Mouse (Mus musculus) stomach, embryonic 16.5 days (tissue): ENCODE results near the gene Pmp22. TPM values are rescaled to one million over a fixed set of nuclear protein-coding genes. Genes with fewer than 3 reads are reported as not detected.

Source experiments
- ATAC-seq: fragments of 200-750 bp; cut with Nextera tagmentation; 2 replicates; pipeline ENCODE4 v1.8.0; 2017; ENCODE audit warnings: moderate number of reproducible peaks, moderate TSS enrichment; ENCODE audit not compliant: insufficient read depth, low FRiP score
- H3K27ac ChIP-seq: fragments of 300-500 bp; sonication (generic); 2 replicates; pipeline ENCODE4 v1.5.1; 2014; ENCODE audit warnings: low read length
- H3K27me3 ChIP-seq: fragments of 300-500 bp; sonication (generic); 2 replicates; pipeline ENCODE4 v1.6.1; 2014; ENCODE audit warnings: low read length, control low read depth, mixed read lengths; ENCODE audit not compliant: control insufficient read depth, insufficient read depth
- H3K36me3 ChIP-seq: fragments of 300-500 bp; sonication (generic); 2 replicates; pipeline ENCODE4 v1.6.1; 2014; ENCODE audit warnings: low read length; ENCODE audit not compliant: control insufficient read depth, insufficient read depth
- H3K4me1 ChIP-seq: fragments of 300-500 bp; sonication (generic); 2 replicates; pipeline ENCODE4 v1.6.1; 2014; ENCODE audit warnings: low read length, control low read depth, mixed read lengths; ENCODE audit not compliant: control insufficient read depth, insufficient read depth
- H3K4me2 ChIP-seq: fragments of 300-500 bp; sonication (generic); 2 replicates; pipeline ENCODE4 v1.6.1; 2014; ENCODE audit warnings: low read depth, low read length, mixed read lengths
- H3K4me3 ChIP-seq: fragments of 300-500 bp; sonication (generic); replicated peaks from 2 replicates; pipeline ENCODE4 v1.5.1; 2014; ENCODE audit warnings: mild to moderate bottlenecking, low read length
- H3K9ac ChIP-seq: fragments of 300-500 bp; sonication (generic); 2 replicates; pipeline ENCODE4 v1.6.1; 2014; ENCODE audit warnings: low read length
- H3K9me3 ChIP-seq: fragments of 300-500 bp; sonication (generic); replicated peaks from 2 replicates; pipeline ENCODE4 v1.6.1; 2016; ENCODE audit warnings: low read length, control low read depth; ENCODE audit not compliant: control insufficient read depth
- WGBS: fragments of 180-500 bp; shearing (Covaris S2); extraction: QIAGEN DNeasy Blood & Tissue Kit; methylation state at CpG from one replicate; pipeline ENCODE4 v1.1.7; 2014; 5-methylcytosine and 5-hydroxymethylcytosine counted together
- polyA plus RNA-seq: library from polyadenylated mRNA; unstranded; fragments of >200 nt; fragmentation: Nextera tagmentation; extraction: Ambion mirVana; gene quantifications from 2 replicates; pipeline ENCODE4 v1.2.1, GENCODE M21; 2015

Pmp22 gene
- polyA plus RNA-seq: 200 and 221 TPM in 2 replicates

DNA sequence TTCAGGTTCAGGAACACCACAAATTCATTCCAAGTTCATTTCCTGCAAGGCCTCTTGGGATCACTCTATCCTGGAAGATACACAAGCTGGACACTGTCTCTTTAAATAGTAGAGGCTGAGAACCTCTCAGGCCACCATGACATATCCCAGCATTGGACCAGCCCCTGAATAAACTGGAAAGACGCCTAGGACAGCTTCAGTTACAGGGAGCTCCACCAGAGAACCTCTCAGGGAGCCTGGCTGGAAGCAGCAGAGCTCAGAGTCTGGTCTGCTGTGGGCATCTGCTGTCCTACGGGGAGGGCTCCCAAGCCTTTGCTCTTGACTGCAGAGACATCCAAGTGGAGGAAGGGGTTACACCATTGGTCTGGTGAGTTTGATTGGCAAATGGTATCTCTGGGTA, at the start of gene Pmp22:
Gene Pmp22 (plus strand): TSS at position 199 of the 400 bp plus-strand sequence.
- Histone ChIP-seq H3K9me3 (no peaks in the 10 kb centered on the region), H3K27ac (peak within 1 kb of the TSS; percentile 54), H3K4me3 (peak within 1 kb of the TSS; percentile 65), H3K4me1 (peaks cover 13% of the 10 kb centered on the region), H3K27me3 (peaks cover 2% of the 10 kb centered on the region; the same call in 1 of the 2 replicates), H3K36me3 (no peaks in the 10 kb centered on the region), H3K4me2 (peak within 1 kb of the TSS; percentile 63), H3K9ac (peak within 1 kb of the TSS; percentile 40)
- WGBS: 46% methylated on average over 2 of the region's 2 CpGs
- ATAC-seq: no peak

DNA sequence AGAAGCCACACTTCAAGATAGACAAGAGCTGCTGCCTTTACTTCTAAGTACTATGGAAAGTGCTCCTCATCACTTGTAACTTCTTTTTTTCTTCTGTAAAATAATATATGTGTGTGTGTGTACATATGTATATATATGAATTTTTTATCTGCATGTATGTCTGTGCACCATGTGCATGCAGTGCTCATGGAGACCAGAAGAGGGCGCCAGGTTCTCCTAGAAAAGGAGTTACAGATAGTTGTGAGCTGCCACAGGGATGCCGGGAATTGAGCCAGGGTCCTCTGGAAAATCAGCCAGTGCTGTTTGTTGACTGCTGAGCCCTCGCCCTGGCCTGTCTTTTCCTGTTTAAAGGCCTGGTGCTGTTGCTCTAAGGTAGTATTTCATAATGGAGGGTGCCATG, 44.2 kb upstream of the Pmp22 start:
- no peaks in the 10 kb centered on the region for H3K9me3 ChIP-seq
- H3K4me3 ChIP-seq: no peak overlapping the region
- H3K9ac ChIP-seq: no peak overlapping the region
- H3K27ac ChIP-seq: no peak overlapping the region
- H3K36me3 ChIP-seq: no peaks in the 10 kb centered on the region
- H3K27me3 ChIP-seq: no peaks in the 10 kb centered on the region
- no peak overlapping the region for H3K4me2 ChIP-seq
- no peaks in the 10 kb centered on the region for H3K4me1 ChIP-seq
- WGBS: 79% methylated on average over 3 of the region's 3 CpGs
- no peak for ATAC-seq

DNA sequence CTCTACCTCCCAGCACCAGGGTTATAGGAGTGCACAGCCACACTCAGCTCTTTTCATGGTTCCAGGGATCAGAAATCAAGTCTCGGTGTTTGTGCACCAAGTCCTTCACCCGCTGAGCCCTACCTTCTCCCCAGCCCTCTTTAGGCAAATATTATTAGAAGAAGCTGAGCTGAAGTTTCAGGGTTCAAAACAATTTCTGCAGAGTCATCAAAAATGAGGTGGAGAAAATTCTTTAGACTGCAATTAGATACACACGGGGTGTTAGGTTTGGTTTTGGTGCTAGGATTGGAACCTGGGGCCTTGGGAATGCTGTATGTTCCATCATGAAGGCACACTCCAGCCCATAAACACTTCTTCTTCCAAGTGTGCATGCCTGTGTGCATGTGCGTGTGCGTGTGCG, 40.1 kb upstream of the Pmp22 start:
- no peak for ATAC-seq
- Histone ChIP-seq H3K36me3 (no peaks in the 10 kb centered on the region), H3K27ac (no peak overlapping the region)

DNA sequence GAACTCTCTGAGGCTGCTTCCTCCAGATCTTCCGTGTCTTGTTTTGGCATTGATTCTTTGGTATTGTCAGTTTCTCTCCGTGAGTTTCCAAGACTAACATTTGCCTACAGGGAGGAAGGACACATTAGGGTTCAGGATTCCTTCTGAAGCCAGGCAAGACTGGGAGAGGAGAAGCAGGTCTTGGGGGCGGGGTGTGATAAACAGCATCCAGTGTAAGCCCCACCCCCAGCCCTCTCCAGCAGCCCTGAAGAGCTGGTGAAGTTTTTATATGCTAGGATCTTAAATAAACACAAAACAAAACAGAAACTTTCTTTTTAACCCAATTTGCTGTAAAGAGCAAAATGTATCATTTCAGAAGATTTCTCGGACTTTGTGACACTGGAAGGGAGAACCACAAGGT, 38.6 kb upstream of the Pmp22 start:
- ATAC-seq: no peak
- 25% methylated on average over 4 of the region's 4 CpGs for WGBS
- H3K9ac ChIP-seq: no peak overlapping the region
- no peaks in the 10 kb centered on the region for H3K4me1 ChIP-seq
- no peak overlapping the region for H3K4me3 ChIP-seq
- no peaks in the 10 kb centered on the region for H3K27me3 ChIP-seq
- H3K9me3 ChIP-seq: no peaks in the 10 kb centered on the region
- H3K36me3 ChIP-seq: no peaks in the 10 kb centered on the region
- H3K4me2 ChIP-seq: peak overlapping the region; percentile 20; the same call in 1 of the 2 replicates
- no peak overlapping the region for H3K27ac ChIP-seq

More for the DNA sequence above, 40.1 kb upstream of the Pmp22 start:
- Histone ChIP-seq H3K4me3 (no peak overlapping the region), H3K4me1 (no peaks in the 10 kb centered on the region), H3K27me3 (no peaks in the 10 kb centered on the region), H3K9ac (no peak overlapping the region), H3K9me3 (no peaks in the 10 kb centered on the region), H3K4me2 (no peak overlapping the region)
- WGBS: 88% methylated on average over 6 of the region's 6 CpGs

DNA sequence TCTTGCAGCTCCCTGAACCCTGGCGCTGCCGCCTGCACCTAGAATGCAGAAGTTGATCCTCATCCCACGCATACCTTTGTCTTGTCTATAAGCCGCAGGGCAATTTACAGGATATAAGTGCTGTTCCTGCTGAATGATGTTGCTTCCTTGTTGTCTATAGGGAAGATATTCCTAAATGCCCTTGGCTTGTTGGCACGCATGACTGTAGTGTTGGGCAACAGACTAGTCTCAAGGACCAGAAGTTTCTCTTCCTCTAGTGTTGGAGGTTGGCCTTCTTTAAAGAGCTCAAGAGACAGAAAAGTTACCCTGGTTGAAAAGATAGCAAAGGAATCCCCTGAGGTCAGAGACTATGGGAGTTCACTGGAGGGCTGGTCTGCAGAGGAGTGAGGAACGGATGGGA, 37.8 kb upstream of the Pmp22 start:
- no peak for ATAC-seq
- WGBS: 86% methylated on average over 6 of the region's 6 CpGs
- no peak overlapping the region for H3K27ac ChIP-seq
- no peaks in the 10 kb centered on the region for H3K9me3 ChIP-seq
- no peaks in the 10 kb centered on the region for H3K4me1 ChIP-seq
- H3K27me3 ChIP-seq: no peaks in the 10 kb centered on the region
- no peak overlapping the region for H3K4me3 ChIP-seq
- H3K36me3 ChIP-seq: no peaks in the 10 kb centered on the region
- H3K9ac ChIP-seq: no peak overlapping the region
- H3K4me2 ChIP-seq: no peak overlapping the region

DNA sequence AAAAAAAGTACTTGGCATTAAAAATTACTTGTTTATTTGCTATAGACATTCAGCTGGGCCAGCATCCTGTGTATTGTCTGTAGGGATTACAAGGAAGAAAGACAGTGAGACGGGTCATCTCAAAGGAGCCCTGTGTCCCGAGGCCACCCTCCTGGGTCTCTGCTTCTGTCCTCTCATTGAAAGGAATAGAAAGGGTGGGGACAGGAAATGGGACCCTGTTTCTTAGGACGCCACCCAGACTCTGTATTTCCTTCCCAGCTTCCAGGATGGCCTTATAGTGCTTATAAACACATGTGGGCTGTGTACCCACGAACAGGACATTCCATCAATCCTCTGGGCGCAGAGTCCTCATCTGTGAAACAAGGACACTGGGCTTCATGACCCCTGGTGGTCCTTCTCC, 36.5 kb upstream of the Pmp22 start:
- no peaks in the 10 kb centered on the region for H3K9me3 ChIP-seq
- H3K27ac ChIP-seq: no peak overlapping the region
- H3K9ac ChIP-seq: no peak overlapping the region
- no peak overlapping the region for H3K4me2 ChIP-seq
- H3K4me1 ChIP-seq: no peaks in the 10 kb centered on the region
- 62% methylated on average over 5 of the region's 5 CpGs for WGBS
- H3K4me3 ChIP-seq: no peak overlapping the region
- no peaks in the 10 kb centered on the region for H3K27me3 ChIP-seq
- H3K36me3 ChIP-seq: no peaks in the 10 kb centered on the region
- ATAC-seq: no peak

DNA sequence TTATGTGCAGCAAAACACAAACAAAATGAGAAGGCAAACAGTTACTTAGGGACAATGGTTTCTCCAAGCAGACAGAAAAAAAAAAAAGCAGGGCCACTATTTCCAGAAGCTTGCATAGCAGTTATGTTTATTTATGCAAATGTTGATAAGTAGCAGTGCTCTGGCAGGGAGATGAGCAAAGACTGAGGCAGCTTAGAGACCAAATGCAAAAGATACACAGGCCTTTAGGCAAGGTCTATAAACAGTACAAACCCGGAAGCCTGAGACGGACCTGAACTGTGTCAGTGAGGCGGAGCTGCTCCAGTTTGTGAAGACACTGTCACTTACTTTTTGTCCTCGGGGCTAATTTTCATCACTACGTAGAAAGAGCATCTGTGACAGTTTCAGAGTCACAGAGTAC, 35.2 kb upstream of the Pmp22 start:
- H3K4me1 ChIP-seq: no peaks in the 10 kb centered on the region
- no peak overlapping the region for H3K4me3 ChIP-seq
- no peak for ATAC-seq
- no peak overlapping the region for H3K4me2 ChIP-seq
- H3K9me3 ChIP-seq: no peaks in the 10 kb centered on the region
- no peaks in the 10 kb centered on the region for H3K27me3 ChIP-seq
- 0 out of 2 replicates have a peak overlapping the region, but pooled peaks have one; percentile 39 for H3K27ac ChIP-seq
- WGBS: 62% methylated on average over 5 of the region's 5 CpGs
- no peaks in the 10 kb centered on the region for H3K36me3 ChIP-seq
- no peak overlapping the region for H3K9ac ChIP-seq

DNA sequence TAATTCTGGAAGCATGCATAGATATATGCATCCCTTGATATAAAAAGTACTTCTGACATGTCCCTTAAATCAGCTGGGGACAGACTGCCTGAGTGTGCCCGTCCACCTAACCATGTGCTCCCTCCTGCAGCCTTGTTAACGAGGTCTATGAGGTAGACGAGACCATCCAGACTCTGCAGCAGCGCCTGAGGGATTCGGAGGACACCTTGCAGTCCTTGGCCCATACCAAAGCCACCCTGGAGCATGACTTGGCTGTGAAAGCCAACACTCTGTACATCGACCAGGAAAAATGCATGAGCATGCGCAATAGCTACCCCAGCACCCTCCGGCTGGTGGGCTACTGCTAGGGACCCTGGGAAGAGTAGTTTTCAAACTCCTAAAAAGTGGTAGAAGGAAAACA, 34.3 kb upstream of the Pmp22 start:
- WGBS: 89% methylated on average over 8 of the region's 8 CpGs
- no peak overlapping the region for H3K4me3 ChIP-seq
- no peak overlapping the region for H3K9ac ChIP-seq
- no peaks in the 10 kb centered on the region for H3K36me3 ChIP-seq
- no peak for ATAC-seq
- H3K27me3 ChIP-seq: no peaks in the 10 kb centered on the region
- H3K4me1 ChIP-seq: no peaks in the 10 kb centered on the region
- no peak overlapping the region for H3K27ac ChIP-seq
- H3K9me3 ChIP-seq: no peaks in the 10 kb centered on the region
- H3K4me2 ChIP-seq: no peak overlapping the region

DNA sequence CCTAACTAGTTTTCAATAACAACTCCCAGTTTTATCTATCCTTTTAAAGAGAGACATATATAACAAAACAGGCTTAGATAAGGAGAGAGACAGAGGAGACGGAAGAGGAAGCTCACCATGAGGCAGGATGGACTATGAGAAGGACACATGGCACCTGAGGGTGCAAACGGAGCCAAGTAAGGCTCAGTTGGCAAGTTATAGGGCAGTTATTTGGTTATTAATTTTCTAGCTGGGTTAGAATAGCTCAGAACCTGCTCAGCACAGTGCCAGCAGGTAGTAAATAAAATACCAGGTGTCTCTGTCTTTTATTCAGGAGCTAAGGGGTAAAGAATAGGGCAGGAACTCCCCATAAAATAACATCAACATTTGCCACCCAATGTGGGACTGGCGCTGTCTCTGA, 30.8 kb upstream of the Pmp22 start:
- no peak overlapping the region for H3K4me3 ChIP-seq
- no peak for ATAC-seq
- no peaks in the 10 kb centered on the region for H3K36me3 ChIP-seq
- H3K27me3 ChIP-seq: no peaks in the 10 kb centered on the region
- H3K27ac ChIP-seq: no peak overlapping the region
- WGBS: 79% methylated on average over 3 of the region's 3 CpGs
- H3K9me3 ChIP-seq: no peaks in the 10 kb centered on the region
- H3K4me1 ChIP-seq: no peaks in the 10 kb centered on the region
- H3K9ac ChIP-seq: no peak overlapping the region
- H3K4me2 ChIP-seq: no peak overlapping the region

DNA sequence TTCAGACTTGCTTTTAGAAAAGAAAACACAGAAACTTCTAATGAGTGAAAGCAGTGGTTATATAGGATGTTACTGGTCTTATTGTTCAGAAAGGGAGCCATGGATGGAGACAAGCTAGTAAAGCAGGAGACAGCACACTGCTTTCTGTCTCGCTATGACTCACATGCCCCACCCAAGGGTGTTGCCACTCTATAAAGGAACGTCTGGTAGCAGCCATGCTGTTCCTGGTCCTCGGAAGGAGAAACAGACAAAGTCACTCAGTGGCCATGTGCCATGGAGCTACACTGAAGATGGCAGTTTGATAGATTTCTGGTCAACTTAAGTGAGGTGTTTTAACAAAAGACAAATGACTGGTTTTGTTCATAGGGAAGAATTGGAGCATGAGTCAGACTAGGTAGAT, 29.4 kb upstream of the Pmp22 start:
- no peak for ATAC-seq
- H3K9me3 ChIP-seq: no peaks in the 10 kb centered on the region
- no peaks in the 10 kb centered on the region for H3K36me3 ChIP-seq
- no peak overlapping the region for H3K4me3 ChIP-seq
- WGBS: 61% methylated on average over 3 of the region's 3 CpGs
- H3K27me3 ChIP-seq: no peaks in the 10 kb centered on the region
- H3K9ac ChIP-seq: no peak overlapping the region
- H3K4me1 ChIP-seq: no peaks in the 10 kb centered on the region
- no peak overlapping the region for H3K27ac ChIP-seq
- H3K4me2 ChIP-seq: no peak overlapping the region
